Mouse (Mus musculus) testis, adult 2 months (tissue): ENCODE results near the gene Epn2. TPM values are rescaled to one million over a fixed set of nuclear protein-coding genes. Genes with fewer than 3 reads are reported as not detected.
A peak's percentile ranks its signal among the peaks of the same experiment; 100 is the strongest.

Experiments
- H3K27ac ChIP-seq: fragments of 200-500 bp; 2 replicates; pipeline ENCODE4 v1.5.1; 2012; ENCODE audit warnings: low read depth, low read length; ENCODE audit not compliant: control insufficient read depth, insufficient read depth
- H3K27me3 ChIP-seq: fragments of 200-500 bp; 2 replicates; pipeline ENCODE4 v1.6.1; 2012; ENCODE audit warnings: mild to moderate bottlenecking, low read length, moderate library complexity; ENCODE audit not compliant: control insufficient read depth, insufficient read depth
- H3K36me3 ChIP-seq: fragments of 200-500 bp; 2 replicates; pipeline ENCODE4 v1.6.1; 2012; ENCODE audit warnings: mild to moderate bottlenecking, low read length; ENCODE audit not compliant: control insufficient read depth, insufficient read depth
- H3K4me1 ChIP-seq: fragments of 200-500 bp; 2 replicates; pipeline ENCODE4 v1.6.1; 2012; ENCODE audit warnings: low read length; ENCODE audit not compliant: control insufficient read depth, insufficient read depth
- H3K4me3 ChIP-seq: fragments of 200-500 bp; 2 replicates; pipeline ENCODE4 v1.5.1; 2012; ENCODE audit warnings: low read depth, mild to moderate bottlenecking, low read length, moderate library complexity, mixed read lengths; ENCODE audit not compliant: control insufficient read depth
- CTCF ChIP-seq: fragments of 200-500 bp; IDR thresholded peaks from 2 replicates; pipeline ENCODE4 v1.5.1; 2012; ENCODE audit warnings: low read depth, mild to moderate bottlenecking, inconsistent platforms, low read length, moderate library complexity; ENCODE audit not compliant: control insufficient read depth, insufficient read depth, insufficient replicate concordance
- POLR2A ChIP-seq: fragments of 200-500 bp; IDR thresholded peaks from 2 replicates; pipeline ENCODE4 v1.6.1; 2012; ENCODE audit warnings: low read depth, mild to moderate bottlenecking, inconsistent platforms, low read length, moderate library complexity; ENCODE audit not compliant: control insufficient read depth
- polyA plus RNA-seq: library from polyadenylated mRNA; depleted of rRNA; stranded (reverse); fragments of >200 nt; gene quantifications from 2 replicates; pipeline ENCODE4 v1.2.3, GENCODE M21; 2012

The Epn2 gene
- polyA plus RNA-seq, 1 experiment, result 18.3 TPM

GRCm38 (mm10) chr11:61559572-61559971 lies 19.9 kb downstream of the Epn2 start:
- H3K36me3 ChIP-seq, result no peaks in the 10 kb centered on the region; the same call in 1 of the 2 replicates
- TF ChIP-seq POLR2A (no peak), CTCF (no peak)
- H3K4me3 ChIP-seq, result peak overlapping the region; percentile 16; the same call in 1 of the 2 replicates
- H3K27me3 ChIP-seq, result no peaks in the 10 kb centered on the region
- H3K4me1 ChIP-seq, result no peaks in the 10 kb centered on the region
- no peak overlapping the region for H3K27ac ChIP-seq

- no peak for TF ChIP-seq CTCF
- no peak for TF ChIP-seq POLR2A
- Histone ChIP-seq H3K27me3 (no peaks in the 10 kb centered on the region), H3K4me1 (no peaks in the 10 kb centered on the region), H3K27ac (no peak overlapping the region), H3K4me3 (no peak overlapping the region), H3K36me3 (no peaks in the 10 kb centered on the region; the same call in 1 of the 2 replicates)
Observed at GRCm38 (mm10) chr11:61553015-61553754, 26.3 kb downstream of the Epn2 start.

- Histone ChIP-seq H3K4me1 (no peaks in the 10 kb centered on the region), H3K27ac (no peak overlapping the region), H3K27me3 (no peaks in the 10 kb centered on the region), H3K4me3 (no peak overlapping the region), H3K36me3 (no peaks in the 10 kb centered on the region; the same call in 1 of the 2 replicates)
- TF ChIP-seq CTCF (no peak), POLR2A (no peak)
Observed at GRCm38 (mm10) chr11:61550631-61551030, 28.9 kb downstream of the Epn2 start.

GRCm38 (mm10) chr11:61547710-61548109 lies 31.8 kb downstream of the Epn2 start:
- TF ChIP-seq POLR2A (no peak), CTCF (no peak)
- Histone ChIP-seq H3K4me3 (no peak overlapping the region), H3K4me1 (no peaks in the 10 kb centered on the region), H3K36me3 (no peaks in the 10 kb centered on the region; the same call in 1 of the 2 replicates), H3K27ac (no peak overlapping the region), H3K27me3 (no peaks in the 10 kb centered on the region)

GRCm38 (mm10) chr11:61546452-61546851 lies 33.0 kb downstream of the Epn2 start:
- Histone ChIP-seq H3K27ac (no peak overlapping the region), H3K4me1 (no peaks in the 10 kb centered on the region), H3K36me3 (no peaks in the 10 kb centered on the region; the same call in 1 of the 2 replicates), H3K4me3 (no peak overlapping the region), H3K27me3 (no peaks in the 10 kb centered on the region)
- TF ChIP-seq CTCF, result no peak
- TF ChIP-seq POLR2A, result no peak

- Histone ChIP-seq H3K27me3 (no peaks in the 10 kb centered on the region), H3K4me3 (no peak overlapping the region), H3K36me3 (no peaks in the 10 kb centered on the region; the same call in 1 of the 2 replicates), H3K4me1 (no peaks in the 10 kb centered on the region), H3K27ac (no peak overlapping the region)
- TF ChIP-seq POLR2A, result no peak
- no peak for TF ChIP-seq CTCF
Observed at GRCm38 (mm10) chr11:61545586-61545985, 33.9 kb downstream of the Epn2 start.

- TF ChIP-seq POLR2A, result no peak
- TF ChIP-seq CTCF, result no peak
- Histone ChIP-seq H3K36me3 (no peaks in the 10 kb centered on the region; the same call in 1 of the 2 replicates), H3K4me3 (no peak overlapping the region), H3K27me3 (no peaks in the 10 kb centered on the region), H3K27ac (no peak overlapping the region), H3K4me1 (no peaks in the 10 kb centered on the region)
Observed at GRCm38 (mm10) chr11:61541106-61541505, 38.4 kb downstream of the Epn2 start.
